26 mouse cellular contexts compared by ENCODE assay signal in genomic region chr2:14191601-14192000, GRCm38 (mm10). TPM values are rescaled to one million over a fixed set of nuclear protein-coding genes. Genes with fewer than 3 reads are reported as not detected.
DNase-seq lines count a peak whose midpoint lies in the region; ATAC-seq and TF ChIP-seq lines count a peak whose summit lies in the region.
"Had no signal": no experiment of that assay in that cellular context is flagged by ENCODE, and none has a peak within 500 bp of the region (broad histone marks: within the 10 kb centered on the region; RNA-seq: fewer than 3 reads in every experiment).

No protein-coding gene starts in this region.

- no peak overlapping the region for H3K27ac ChIP-seq in liver, embryonic 11.5 days (ENCODE audit: low read depth, low read length)
- H3K27ac ChIP-seq in liver, embryonic 12.5 days, result no peak overlapping the region
- H3K27ac ChIP-seq in MEL (ENCODE audit: control insufficient read depth, low read depth, low read length), result no peak overlapping the region
- H3K27ac ChIP-seq: forebrain, embryonic 10.5 days; forebrain, embryonic 13.5 days; heart, embryonic 10.5 days; heart, embryonic 13.5 days; hindbrain, embryonic 14.5 days; hindbrain, postnatal 0 days had no signal

- peaks cover 15% of the 10 kb centered on the region; the same call in 1 of the 2 replicates for H3K4me1 ChIP-seq in liver, embryonic 11.5 days (replicated peaks; ENCODE audit: control insufficient read depth, insufficient read depth, low read length)
- H3K4me1 ChIP-seq in liver, embryonic 12.5 days, result peaks cover 20% of the 10 kb centered on the region
- H3K4me1 ChIP-seq in MEL (ENCODE audit: control insufficient read depth in 1 of 2, insufficient read depth in 2 of 2, low read length in 2 of 2), result peaks cover 7 to 12% of the 10 kb centered on the region in 2 experiments
- H3K4me1 ChIP-seq in lung, adult 2 months (ENCODE audit: control insufficient read depth, insufficient read depth, low read length), result no peaks in the 10 kb centered on the region
- H3K4me1 ChIP-seq: forebrain, embryonic 10.5 days; forebrain, embryonic 13.5 days; heart, embryonic 10.5 days had no signal

- peak; percentile 73 for ATAC-seq in liver, embryonic 11.5 days (replicated peaks; ENCODE audit: low FRiP score)
- no peak for ATAC-seq in liver, embryonic 12.5 days
- peak; percentile 48 for ATAC-seq in common myeloid progenitor, adult 5-6 weeks (replicated peaks; ENCODE audit: low read depth, poor library complexity, severe bottlenecking)
- ATAC-seq in megakaryocyte, adult 5-6 weeks (ENCODE audit: poor library complexity, severe bottlenecking), result 0 out of 2 replicates have a peak, but pooled peaks have one; percentile 16
- ATAC-seq: forebrain, embryonic 13.5 days; forebrain, embryonic 16.5 days; hindbrain, postnatal 0 days had no signal

- no peaks in the 10 kb centered on the region for H3K79me2 ChIP-seq in MEL (ENCODE audit: control insufficient read depth, insufficient read depth, low read length, poor library complexity)

- TF ChIP-seq CTCF in MEL (IDR thresholded peaks at IDR 0.05 in 2 of 3, conservative IDR thresholded peaks at IDR 0.05 in 1 of 3; ENCODE audit: control insufficient read depth in 1 of 3, insufficient read depth in 1 of 3, low read depth in 2 of 3, low read length in 3 of 3, poor library complexity in 1 of 3, severe bottlenecking in 1 of 3), result no peak
- TF ChIP-seq CTCF in lung, adult 2 months (IDR thresholded peaks at IDR 0.05; ENCODE audit: insufficient read depth, low read length), result no peak

- WGBS in liver, embryonic 11.5 days, result 51% methylated on average over 4 of the region's 4 CpGs
- whole genome bisulfite sequencing in liver, embryonic 12.5 days (ENCODE audit: insufficient replicate concordance), result 36% methylated on average over 4 of the region's 4 CpGs
- WGBS in lung, adult 2 months, result 90% methylated on average over 4 of the region's 4 CpGs

- no peaks in the 10 kb centered on the region for H3K36me3 ChIP-seq in liver, embryonic 11.5 days (ENCODE audit: control insufficient read depth, insufficient read depth, low read length)
- no peaks in the 10 kb centered on the region for H3K36me3 ChIP-seq in liver, embryonic 12.5 days
- peaks cover 0 to 15% of the 10 kb centered on the region in 2 experiments; a peak in 2 of 4 replicates for H3K36me3 ChIP-seq in MEL (ENCODE audit: control insufficient read depth in 1 of 2, insufficient read depth in 2 of 2, low read length in 2 of 2)
- H3K36me3 ChIP-seq: forebrain, embryonic 10.5 days; heart, embryonic 10.5 days; heart, embryonic 13.5 days had no signal

- no peak overlapping the region for H3K9ac ChIP-seq in liver, embryonic 11.5 days (ENCODE audit: low read depth, low read length)
- H3K9ac ChIP-seq in liver, embryonic 12.5 days, result no peak overlapping the region
- H3K9ac ChIP-seq in MEL (ENCODE audit: control insufficient read depth, low read depth, low read length, poor library complexity, severe bottlenecking), result no peak overlapping the region
- H3K9ac ChIP-seq: forebrain, embryonic 13.5 days; heart, embryonic 13.5 days; hindbrain, embryonic 14.5 days had no signal

- no peak for TF ChIP-seq RAD21 in MEL (IDR thresholded peaks at IDR 0.05; ENCODE audit: low read depth, low read length)

- peak; percentile 32 to 46 for TF ChIP-seq EP300 in MEL (IDR thresholded peaks at IDR 0.05; ENCODE audit: low read depth in 1 of 2, low read length in 2 of 2)

- H3K4me2 ChIP-seq in liver, embryonic 11.5 days, result no peak overlapping the region
- H3K4me2 ChIP-seq in liver, embryonic 12.5 days, result no peak overlapping the region
- H3K4me2 ChIP-seq: forebrain, embryonic 13.5 days; heart, embryonic 13.5 days; hindbrain, embryonic 14.5 days had no signal

- no peaks in the 10 kb centered on the region for H3K9me3 ChIP-seq in liver, embryonic 11.5 days (ENCODE audit: control insufficient read depth, low read length)
- no peaks in the 10 kb centered on the region for H3K9me3 ChIP-seq in liver, embryonic 12.5 days (replicated peaks)
- no peaks in the 10 kb centered on the region for H3K9me3 ChIP-seq in MEL (replicated peaks; ENCODE audit: insufficient read depth, low read length)
- H3K9me3 ChIP-seq: forebrain, embryonic 10.5 days; forebrain, embryonic 13.5 days; heart, embryonic 10.5 days; heart, embryonic 13.5 days had no signal

- DNase-seq in liver, embryonic 11.5 days (ENCODE audit: low spot score), result no peak
- DNase-seq in MEL (ENCODE audit: low read depth, low spot score), result peak; percentile 43
- no peak for DNase-seq in left cerebral cortex, postnatal 10 days (ENCODE audit: extremely low spot score in 1 of 2, low spot score in 2 of 2)
- no peak for DNase-seq in spleen, postnatal 4 days (ENCODE audit: low spot score in 2 of 2)
- no peak for DNase-seq in lung, adult 2 months
- DNase-seq: adrenal gland, adult 2 months; adrenal gland, postnatal 14 days; cerebellum, adult 11-12 months; cerebellum, adult 8-10 months; cerebellum, postnatal 10 days; cerebellum, postnatal 36 days; gastrocnemius, postnatal 10 days; heart, postnatal 14 days; heart, postnatal 4 days had no signal

- intact Hi-C loops in left cerebral cortex, postnatal 10 days (cut with DNase I), result no loop called here

- H3K4me3 ChIP-seq in liver, embryonic 11.5 days (ENCODE audit: low read depth, low read length), result no peak overlapping the region
- no peak overlapping the region for H3K4me3 ChIP-seq in liver, embryonic 12.5 days
- no peak overlapping the region for H3K4me3 ChIP-seq in MEL (ENCODE audit: control insufficient read depth in 1 of 2, insufficient read depth in 1 of 2, low read depth in 2 of 2, low read length in 2 of 2)
- H3K4me3 ChIP-seq in lung, adult 2 months (replicated peaks; ENCODE audit: extremely low read depth, low read depth, low read length), result no peak overlapping the region
- H3K4me3 ChIP-seq: forebrain, embryonic 10.5 days; forebrain, embryonic 13.5 days; heart, embryonic 10.5 days; heart, embryonic 13.5 days had no signal

- TF ChIP-seq POLR2A in MEL (IDR thresholded peaks at IDR 0.05; ENCODE audit: control insufficient read depth in 1 of 2, insufficient read depth in 1 of 2, low read depth in 1 of 2, low read length in 2 of 2, poor library complexity in 1 of 2), result no peak
- TF ChIP-seq POLR2A in lung, adult 2 months (IDR thresholded peaks at IDR 0.05; ENCODE audit: borderline replicate concordance, extremely low read depth, low read depth, low read length), result no peak

- no peaks in the 10 kb centered on the region for H3K27me3 ChIP-seq in liver, embryonic 11.5 days (replicated peaks; ENCODE audit: control insufficient read depth, insufficient read depth, low read length)
- no peaks in the 10 kb centered on the region for H3K27me3 ChIP-seq in liver, embryonic 12.5 days (replicated peaks)
- H3K27me3 ChIP-seq in MEL (ENCODE audit: control insufficient read depth in 1 of 2, insufficient read depth in 2 of 2, low read length in 2 of 2), result no peaks in the 10 kb centered on the region
- H3K27me3 ChIP-seq: forebrain, embryonic 13.5 days; heart, embryonic 13.5 days had no signal

TF ChIP-seq in MEL, 35 proteins besides CTCF, POLR2A, EP300 and RAD21 (continues in another document):
- TF ChIP-seq MYC (IDR thresholded peaks at IDR 0.05; ENCODE audit: low read depth, low read length) (0 out of 2 replicates have a peak, but pooled peaks have one; percentile 34), POLR2AphosphoS5 (IDR thresholded peaks at IDR 0.05; ENCODE audit: borderline replicate concordance, low read depth, low read length) (no peak), TAL1 (IDR thresholded peaks at IDR 0.05; ENCODE audit: low read length) (peak; percentile 65), ZKSCAN1 (IDR thresholded peaks at IDR 0.05; ENCODE audit: low read depth, low read length) (no peak), ELF1 (IDR thresholded peaks at IDR 0.05; ENCODE audit: low read depth, low read length) (no peak), MYB (IDR thresholded peaks at IDR 0.05; ENCODE audit: low read depth, low read length) (no peak), RCOR1 (IDR thresholded peaks at IDR 0.05; ENCODE audit: low read depth, low read length) (no peak), MAFK (IDR thresholded peaks at IDR 0.05; ENCODE audit: borderline replicate concordance, low read depth, low read length) (no peak), ZC3H11A (IDR thresholded peaks at IDR 0.05; ENCODE audit: low read depth, low read length) (no peak), GABPA (IDR thresholded peaks at IDR 0.05; ENCODE audit: low read depth, low read length) (no peak), CHD2 (IDR thresholded peaks at IDR 0.05; ENCODE audit: low read length) (no peak), GATA1 (IDR thresholded peaks at IDR 0.05; ENCODE audit: low read depth, low read length) (peak; percentile 58; the same call in 1 of the 2 replicates), ETS1 (IDR thresholded peaks at IDR 0.05; ENCODE audit: low read depth, low read length) (no peak), MXI1 (IDR thresholded peaks at IDR 0.05; ENCODE audit: low read depth, low read length) (no peak), UBTF (IDR thresholded peaks at IDR 0.05; ENCODE audit: borderline replicate concordance, insufficient read depth, low read depth, low read length) (no peak), E2F4 (IDR thresholded peaks at IDR 0.05; ENCODE audit: borderline replicate concordance, low read depth, low read length) (no peak)

RNA-seq across cellular contexts. Expression of gene Tmem236, which starts 17.3 kb away (rescaled TPM):
- not detected in 2 replicates for polyA plus RNA-seq in liver, embryonic 11.5 days (2014; fragmentation: Nextera tagmentation; extraction: Ambion mirVana)
- polyA plus RNA-seq in liver, embryonic 12.5 days (2016; fragmentation: Nextera tagmentation; extraction: Ambion mirVana), result 0.12 TPM in 1 of 2 replicates, not detected in the other
- total RNA-seq in MEL (2012; rRNA removed), result 0.04 and 0.07 TPM in 2 replicates
- polyA plus RNA-seq in MEL (2012; ENCODE audit: insufficient read depth in 1 of 2, insufficient read length in 2 of 2, low read depth in 1 of 2, low replicate concordance in 2 of 2, missing spikeins in 1 of 2), result under 1 TPM in 1 of 2 experiments, not detected in 1; 0.06 TPM
- total RNA-seq in common myeloid progenitor, adult 5-6 weeks (2017), result not detected in 2 replicates
- total RNA-seq in megakaryocyte, adult 5-6 weeks (2015), result 0.11 and 1.0 TPM in 2 replicates
- 0.37 and 0.59 TPM in 2 replicates for total RNA-seq in megakaryocyte, adult 5-6 weeks (2017)
- under 1 TPM in 1 of 2 experiments, not detected in 1; 0.24 TPM for total RNA-seq in left cerebral cortex, postnatal 10 days (2021)
- 0.12 TPM in 1 of 2 replicates, not detected in the other for polyA plus RNA-seq in lung, adult 2 months (2012; rRNA removed)
- total RNA-seq: adrenal gland, adult 2 months; adrenal gland, postnatal 14 days; ES-E14; heart, adult 18-20 months had no signal
- polyA plus RNA-seq: adrenal gland, adult 2 months; forebrain, embryonic 10.5 days; heart, embryonic 10.5 days had no signal

RNA-seq across cellular contexts. Expression of gene Mrc1, which starts 37.6 kb away (rescaled TPM):
- 9.0 and 9.8 TPM in 2 replicates for polyA plus RNA-seq in liver, embryonic 11.5 days (2014; fragmentation: Nextera tagmentation; extraction: Ambion mirVana)
- 6.8 and 7.5 TPM in 2 replicates for polyA plus RNA-seq in liver, embryonic 12.5 days (2016; fragmentation: Nextera tagmentation; extraction: Ambion mirVana)
- total RNA-seq in MEL (2012; rRNA removed), result 0.07 and 0.08 TPM in 2 replicates
- polyA plus RNA-seq in MEL (2012; ENCODE audit: insufficient read depth in 1 of 2, insufficient read length in 2 of 2, low read depth in 1 of 2, low replicate concordance in 2 of 2, missing spikeins in 1 of 2), result not detected
- total RNA-seq in common myeloid progenitor, adult 5-6 weeks (2017), result 1.6 TPM in 1 of 2 replicates, not detected in the other
- total RNA-seq in megakaryocyte, adult 5-6 weeks (2015), result 5.9 and 8.7 TPM in 2 replicates
- 10.3 and 11.3 TPM in 2 replicates for total RNA-seq in megakaryocyte, adult 5-6 weeks (2017)
- 1 to 10 TPM; 7.6 to 8.3 TPM for total RNA-seq in left cerebral cortex, postnatal 10 days (2021)
- 5.0 and 9.6 TPM in 2 replicates for polyA plus RNA-seq in lung, adult 2 months (2012; rRNA removed)
